Mouse (Mus musculus) limb, embryonic 14.5 days (tissue): ENCODE data around the gene Rps6ka4. TPM values are rescaled to one million over a fixed set of nuclear protein-coding genes. Genes with fewer than 3 reads are reported as not detected.

Experiments
- ATAC-seq: fragments of 200-750 bp; cut with Nextera tagmentation; 2 replicates; pipeline ENCODE4 v1.8.0; 2017; ENCODE audit warnings: low read depth, moderate number of reproducible peaks, moderate TSS enrichment; ENCODE audit not compliant: low FRiP score
- DNase-seq: peaks from one replicate; pipeline ENCODE4 v3.0.0-alpha.2; 2015; ENCODE audit warnings: low spot score
- H3K27ac ChIP-seq: fragments of 300-500 bp; sonication (generic); replicated peaks from 2 replicates; pipeline ENCODE4 v1.5.1; 2014; ENCODE audit warnings: low read depth, mild to moderate bottlenecking, low read length, moderate library complexity, mixed read lengths
- H3K27me3 ChIP-seq: fragments of 300-500 bp; sonication (generic); 2 replicates; pipeline ENCODE4 v1.6.1; 2014; ENCODE audit warnings: low read length, mixed read lengths; ENCODE audit not compliant: control insufficient read depth, insufficient read depth
- H3K36me3 ChIP-seq: fragments of 300-500 bp; sonication (generic); 2 replicates; pipeline ENCODE4 v1.6.1; 2014; ENCODE audit warnings: mild to moderate bottlenecking, low read length, moderate library complexity, mixed read lengths; ENCODE audit not compliant: control insufficient read depth, insufficient read depth
- H3K4me1 ChIP-seq: fragments of 300-500 bp; sonication (generic); 2 replicates; pipeline ENCODE4 v1.6.1; 2014; ENCODE audit warnings: antibody characterized with exemption, low read length, mixed read lengths; ENCODE audit not compliant: control insufficient read depth, insufficient read depth
- H3K4me2 ChIP-seq: fragments of 300-500 bp; sonication (generic); replicated peaks from 2 replicates; pipeline ENCODE4 v1.6.1; 2014; ENCODE audit warnings: low read depth, mild to moderate bottlenecking, low read length, moderate library complexity; ENCODE audit not compliant: severe bottlenecking
- H3K4me3 ChIP-seq: fragments of 300-500 bp; sonication (generic); replicated peaks from 2 replicates; pipeline ENCODE4 v1.5.1; 2014; ENCODE audit warnings: low read length
- H3K9ac ChIP-seq: fragments of 300-500 bp; sonication (generic); 2 replicates; pipeline ENCODE4 v1.6.1; 2014; ENCODE audit warnings: mild to moderate bottlenecking, low read depth, low read length, moderate library complexity; ENCODE audit not compliant: severe bottlenecking
- H3K9me3 ChIP-seq: fragments of 300-500 bp; sonication (generic); 2 replicates; pipeline ENCODE4 v1.6.1; 2016; ENCODE audit warnings: low read length; ENCODE audit not compliant: control insufficient read depth
- POLR2A ChIP-seq: fragments of 200-500 bp; IDR thresholded peaks from 2 replicates; pipeline ENCODE4 v1.8.0; 2012; ENCODE audit warnings: inconsistent platforms, mild to moderate bottlenecking, moderate library complexity, borderline replicate concordance; ENCODE audit not compliant: insufficient read depth, insufficient read length; ENCODE audit errors: extremely low read depth
- WGBS: fragments of 180-500 bp; shearing (Covaris S2); extraction: QIAGEN DNeasy Blood & Tissue Kit; methylation state at CpG from one replicate; pipeline ENCODE4 v1.1.7; 2014; 5-methylcytosine and 5-hydroxymethylcytosine counted together
- polyA plus RNA-seq, 2 experiments: library from polyadenylated mRNA; depleted of rRNA in 1 of 2; stranded (reverse) in 1 of 2; unstranded in 1 of 2; fragments of >200 nt; fragmentation: Nextera tagmentation in 1 of 2; extraction: Ambion mirVana in 1 of 2; gene quantifications; 2 replicates each; pipeline versions ENCODE4 v1.2.1 to v1.2.3; 2012 to 2014

Gene Rps6ka4
- polyA plus RNA-seq, 2 experiments, result 19.4 to 27.4 TPM

GRCm38 (mm10) chr19:6830556-6831316 is 9.7 kb downstream of the Rps6ka4 start:
- Histone ChIP-seq H3K4me3 (peak overlapping the region; percentile 20), H3K9ac (no peak overlapping the region), H3K9me3 (no peaks in the 10 kb centered on the region), H3K4me1 (peaks cover 6% of the 10 kb centered on the region; the same call in 1 of the 2 replicates), H3K4me2 (peak overlapping the region; percentile 35; the same call in 1 of the 2 replicates), H3K27me3 (peaks cover 45% of the 10 kb centered on the region), H3K27ac (no peak overlapping the region), H3K36me3 (peaks cover 47% of the 10 kb centered on the region)
- no peak for TF ChIP-seq POLR2A
- ATAC-seq, result no peak
- DNase-seq, result no peak
- 14% methylated on average over 36 of the region's 38 CpGs for WGBS

GRCm38 (mm10) chr19:6829870-6830555 is 10.4 kb downstream of the Rps6ka4 start:
- peak; percentile 25 for DNase-seq
- TF ChIP-seq POLR2A, result no peak
- H3K36me3 ChIP-seq, result peaks cover 41% of the 10 kb centered on the region
- WGBS, result 7% methylated on average over 40 of the region's 48 CpGs
- H3K4me3 ChIP-seq, result peak overlapping the region; percentile 20
- no peak overlapping the region for H3K27ac ChIP-seq
- H3K27me3 ChIP-seq, result peaks cover 45% of the 10 kb centered on the region
- peaks cover 6% of the 10 kb centered on the region; the same call in 1 of the 2 replicates for H3K4me1 ChIP-seq
- ATAC-seq, result no peak
- no peak overlapping the region for H3K9ac ChIP-seq
- H3K9me3 ChIP-seq, result no peaks in the 10 kb centered on the region
- peak overlapping the region; percentile 35 for H3K4me2 ChIP-seq

- Histone ChIP-seq H3K36me3 (peaks cover 32% of the 10 kb centered on the region), H3K9me3 (no peaks in the 10 kb centered on the region), H3K27ac (no peak overlapping the region), H3K4me3 (no peak overlapping the region), H3K27me3 (peaks cover 45% of the 10 kb centered on the region), H3K4me1 (peaks cover 6% of the 10 kb centered on the region; the same call in 1 of the 2 replicates), H3K9ac (no peak overlapping the region), H3K4me2 (no peak overlapping the region)
- TF ChIP-seq POLR2A, result no peak
- no peak for ATAC-seq
- DNase-seq, result no peak
- 32% methylated on average over 3 of the region's 3 CpGs for WGBS
Measured at GRCm38 (mm10) chr19:6829069-6829468, 11.4 kb downstream of the Rps6ka4 start.

- Histone ChIP-seq H3K9me3 (no peaks in the 10 kb centered on the region), H3K9ac (no peak overlapping the region), H3K27ac (no peak overlapping the region), H3K27me3 (peaks cover 32% of the 10 kb centered on the region), H3K4me2 (no peak overlapping the region), H3K36me3 (peaks cover 13% of the 10 kb centered on the region), H3K4me1 (peaks cover 6% of the 10 kb centered on the region; the same call in 1 of the 2 replicates), H3K4me3 (no peak overlapping the region)
- 78% methylated on average over 3 of the region's 3 CpGs for WGBS
- DNase-seq (no peak), ATAC-seq (no peak)
- TF ChIP-seq POLR2A, result no peak
Measured at GRCm38 (mm10) chr19:6826601-6827000, 13.8 kb downstream of the Rps6ka4 start.

- peaks cover 20% of the 10 kb centered on the region for H3K27me3 ChIP-seq
- no peak overlapping the region for H3K27ac ChIP-seq
- no peak overlapping the region for H3K4me2 ChIP-seq
- TF ChIP-seq POLR2A, result no peak
- H3K36me3 ChIP-seq, result peaks cover 3% of the 10 kb centered on the region; the same call in 1 of the 2 replicates
- H3K4me3 ChIP-seq, result no peak overlapping the region
- no peak for ATAC-seq
- no peak overlapping the region for H3K9ac ChIP-seq
- no peak for DNase-seq
- H3K9me3 ChIP-seq, result 0 out of 2 replicates have a peak, but pooled peaks cover 3% of the 10 kb centered on the region
- WGBS, result 83% methylated on average over 6 of the region's 6 CpGs
- peaks cover 5% of the 10 kb centered on the region; the same call in 1 of the 2 replicates for H3K4me1 ChIP-seq
Measured at GRCm38 (mm10) chr19:6825384-6825783, 15.1 kb downstream of the Rps6ka4 start.
